16 mouse cellular contexts compared by ENCODE assay signal in the genomic region with DNA sequence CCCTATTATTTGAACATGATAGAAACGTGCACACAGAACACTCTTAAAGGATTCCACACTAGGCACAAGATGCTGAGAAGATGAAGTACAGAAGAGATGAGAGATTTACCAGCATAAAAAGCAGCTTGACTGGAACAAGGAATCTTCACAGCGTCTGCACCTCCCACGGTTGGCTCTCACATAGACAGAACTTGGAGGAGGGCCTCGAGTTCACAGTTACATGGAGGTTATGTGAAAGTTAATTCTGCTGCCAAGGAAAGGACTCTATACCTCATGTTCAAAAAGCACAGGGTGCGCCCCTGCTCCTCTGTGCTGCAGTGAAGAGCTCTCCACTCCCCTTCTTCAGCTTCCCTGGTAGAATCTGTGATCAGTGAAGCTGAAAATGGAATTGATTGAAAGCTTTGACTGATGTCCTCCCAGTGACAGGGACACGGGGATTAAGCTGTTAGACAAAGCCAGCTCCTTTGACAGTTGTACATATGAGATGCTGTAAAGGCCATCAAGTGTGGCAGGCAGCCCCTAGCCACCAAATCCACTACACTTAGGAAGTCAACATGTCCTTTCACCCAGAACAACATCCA.
DNase-seq lines count a peak whose midpoint lies in the region; ATAC-seq lines count a peak whose summit lies in the region.
"Had no signal": no experiment of that assay in that cellular context is flagged by ENCODE, and none has a peak within 500 bp of the region (broad histone marks: within the 10 kb centered on the region; RNA-seq: fewer than 3 reads in every experiment).

No protein-coding gene starts in this region.

- 44% methylated on average over 6 of the region's 6 CpGs for WGBS in hindbrain, embryonic 10.5 days
- 43% methylated on average over 6 of the region's 6 CpGs for WGBS in hindbrain, embryonic 14.5 days

- H3K9me3 ChIP-seq in hindbrain, embryonic 10.5 days: no peaks in the 10 kb centered on the region
- no peaks in the 10 kb centered on the region for H3K9me3 ChIP-seq in hindbrain, embryonic 14.5 days (ENCODE audit: control insufficient read depth, low read length)
- H3K9me3 ChIP-seq: embryonic facial prominence, embryonic 15.5 days; limb, embryonic 15.5 days; neural tube, embryonic 15.5 days had no signal

- no peaks in the 10 kb centered on the region for H3K36me3 ChIP-seq in hindbrain, embryonic 10.5 days
- H3K36me3 ChIP-seq in hindbrain, embryonic 14.5 days (replicated peaks; ENCODE audit: control insufficient read depth, insufficient read depth): no peaks in the 10 kb centered on the region
- H3K36me3 ChIP-seq: embryonic facial prominence, embryonic 15.5 days; limb, embryonic 15.5 days; neural tube, embryonic 15.5 days had no signal

- H3K4me2 ChIP-seq in hindbrain, embryonic 14.5 days (replicated peaks): no peak overlapping the region
- H3K4me2 ChIP-seq: embryonic facial prominence, embryonic 15.5 days; limb, embryonic 15.5 days; neural tube, embryonic 15.5 days had no signal

- H3K4me3 ChIP-seq in hindbrain, embryonic 10.5 days: no peak overlapping the region
- no peak overlapping the region for H3K4me3 ChIP-seq in hindbrain, embryonic 14.5 days (replicated peaks; ENCODE audit: low read length)
- H3K4me3 ChIP-seq: embryonic facial prominence, embryonic 15.5 days; limb, embryonic 15.5 days; neural tube, embryonic 15.5 days had no signal

- peaks cover 17% of the 10 kb centered on the region for H3K4me1 ChIP-seq in hindbrain, embryonic 10.5 days (replicated peaks)
- no peaks in the 10 kb centered on the region for H3K4me1 ChIP-seq in hindbrain, embryonic 14.5 days (replicated peaks; ENCODE audit: control insufficient read depth, insufficient read depth, low read length)
- H3K4me1 ChIP-seq: embryonic facial prominence, embryonic 15.5 days; neural tube, embryonic 15.5 days had no signal

- peaks cover 11% of the 10 kb centered on the region for H3K27me3 ChIP-seq in hindbrain, embryonic 10.5 days (ENCODE audit: insufficient read depth, poor library complexity, severe bottlenecking)
- H3K27me3 ChIP-seq in hindbrain, embryonic 14.5 days (ENCODE audit: control insufficient read depth, insufficient read depth, low read length): no peaks in the 10 kb centered on the region
- H3K27me3 ChIP-seq: embryonic facial prominence, embryonic 15.5 days; limb, embryonic 15.5 days; neural tube, embryonic 15.5 days had no signal

- peak; percentile 7 for DNase-seq in hindbrain, embryonic 10.5 days (ENCODE audit: low spot score)
- DNase-seq in hindbrain, embryonic 14.5 days (ENCODE audit: low spot score): no peak
- peak; percentile 7 for DNase-seq in embryo, embryonic 11 days
- peak; percentile 34 to 42 for DNase-seq in layer of hippocampus, adult 8-10 months (ENCODE audit: low spot score in 2 of 2)
- DNase-seq in right cerebral cortex, adult 18-20 months: peak; percentile 86
- no peak for DNase-seq in urinary bladder, postnatal 36 days (ENCODE audit: low spot score in 2 of 2)
- DNase-seq in MN1 (ENCODE audit: low spot score): no peak
- DNase-seq: adrenal gland, postnatal 14 days; cerebellum, adult 18-20 months; kidney, adult 9 months; thymus, adult 2 months had no signal

- no peak overlapping the region for H3K9ac ChIP-seq in hindbrain, embryonic 14.5 days
- H3K9ac ChIP-seq: embryonic facial prominence, embryonic 15.5 days; limb, embryonic 15.5 days; neural tube, embryonic 15.5 days had no signal

- ATAC-seq in hindbrain, embryonic 14.5 days (ENCODE audit: low FRiP score): no peak
- ATAC-seq in activated CD4-positive, CD25-positive, alpha-beta regulatory T cell, adult 4 months: no peak
- ATAC-seq: midbrain, embryonic 16.5 days had no signal

- H3K27ac ChIP-seq in hindbrain, embryonic 10.5 days: no peak overlapping the region
- H3K27ac ChIP-seq in hindbrain, embryonic 14.5 days: no peak overlapping the region
- H3K27ac ChIP-seq: embryonic facial prominence, embryonic 15.5 days; limb, embryonic 15.5 days; neural tube, embryonic 15.5 days had no signal

Comparison
In these comparisons a context has a peak if more than half of its experiments do, and no peak if none do; other contexts are left out.
1. DNase-seq: peak in hindbrain, embryonic 10.5 days (single experiment), embryo, embryonic 11 days (single experiment), layer of hippocampus, adult 8-10 months (2 of 2) and right cerebral cortex, adult 18-20 months (single experiment); none in hindbrain, embryonic 14.5 days (single experiment), urinary bladder, postnatal 36 days (0 of 2) and MN1 (single experiment).